Mouse (Mus musculus) neutrophil, adult 5-6 weeks (primary cell): ENCODE measurements around the gene Stip1. TPM values are rescaled to one million over a fixed set of nuclear protein-coding genes. Genes with fewer than 3 reads are reported as not detected.

Experiments
- ATAC-seq: fragments of 151-379, 151-347 bp; 2 replicates; pipeline ENCODE4 v1.8.0; 2017; ENCODE audit warnings: mild to moderate bottlenecking, moderate TSS enrichment; ENCODE audit not compliant: insufficient number of reproducible peaks, poor library complexity, low FRiP score, severe bottlenecking; ENCODE audit errors: extremely low read depth
- total RNA-seq: library from RNA; stranded (forward); fragments of 200-1000 nt; gene quantifications from 2 replicates; pipeline ENCODE4 v1.2.3, GENCODE M21; 2017

Stip1 gene
- total RNA-seq, 1 experiment from 2014 or later: 73.9 TPM

GRCm38 (mm10) chr19:6974211-6975205 lies 65.3 kb downstream of the Stip1 start, which contains the start of gene Ppp1r14b:
Ppp1r14b (plus strand) TSS chr19:6974968.
- ATAC-seq: peak; percentile 60

- ATAC-seq: no peak
These were observed 66.1 kb downstream of the Stip1 start for GRCm38 (mm10) chr19:6973581-6974190.

GRCm38 (mm10) chr19:6972247-6972917 lies 67.4 kb downstream of the Stip1 start:
- ATAC-seq: no peak

GRCm38 (mm10) chr19:6971644-6972043 lies 68.1 kb downstream of the Stip1 start:
- ATAC-seq: no peak

Other genes with a start within 250 kb of the Stip1 start
- 15.8 and 18.4 TPM in 2 replicates for gene Rps6ka4, start 199.3 kb downstream of the Stip1 start, total RNA-seq
- 97.1 and 136 TPM in 2 replicates for gene Ccdc88b, start 181.8 kb downstream of the Stip1 start, total RNA-seq
- 103 and 125 TPM in 2 replicates for gene Trmt112, start 130.3 kb downstream of the Stip1 start, total RNA-seq
- gene Prdx5, start 129.9 kb downstream of the Stip1 start, total RNA-seq: 693 and 750 TPM in 2 replicates
- 37.9 and 40.8 TPM in 2 replicates for gene Esrra, start 118.2 kb downstream of the Stip1 start, total RNA-seq
- gene Catsperz, start 114.6 kb downstream of the Stip1 start, total RNA-seq: not detected in 2 replicates
- not detected in 2 replicates for gene Kcnk4, start 105.5 kb downstream of the Stip1 start, total RNA-seq
- gene Bad, start 98.1 kb downstream of the Stip1 start, total RNA-seq: 30.8 and 35.0 TPM in 2 replicates
- gene Gpr137, start 97.5 kb downstream of the Stip1 start, total RNA-seq: 23.5 and 31.7 TPM in 2 replicates
- 20.1 and 30.6 TPM in 2 replicates for gene Ppp1r14b, start 65.0 kb downstream of the Stip1 start, total RNA-seq
- gene Plcb3, start 63.5 kb downstream of the Stip1 start, total RNA-seq: 12.5 and 13.6 TPM in 2 replicates
- 30.4 and 32.4 TPM in 2 replicates for gene Fkbp2, start 59.5 kb downstream of the Stip1 start, total RNA-seq
- 2.8 and 6.0 TPM in 2 replicates for gene Vegfb, start 52.3 kb downstream of the Stip1 start, total RNA-seq
- 16.4 and 24.4 TPM in 2 replicates for gene Dnajc4, start 47.4 kb downstream of the Stip1 start, total RNA-seq
- gene Nudt22, start 43.9 kb downstream of the Stip1 start, total RNA-seq: 5.0 TPM in 2 replicates
- gene Trpt1, start 43.8 kb downstream of the Stip1 start, total RNA-seq: 1.5 and 1.6 TPM in 2 replicates
- 211 and 225 TPM in 2 replicates for gene Fermt3, start 20.5 kb downstream of the Stip1 start, total RNA-seq
- gene Macrod1, start 16.8 kb upstream of the Stip1 start, total RNA-seq: 1.2 and 3.7 TPM in 2 replicates
- 0.12 TPM in 1 of 2 replicates, not detected in the other for gene Flrt1, start 65.8 kb upstream of the Stip1 start, total RNA-seq
- gene Otub1, start 166.3 kb upstream of the Stip1 start, total RNA-seq: 45.5 and 48.9 TPM in 2 replicates
- 208 and 218 TPM in 2 replicates for gene Cox8a, start 177.6 kb upstream of the Stip1 start, total RNA-seq
- 19.6 and 24.4 TPM in 2 replicates for gene Naa40, start 201.2 kb upstream of the Stip1 start, total RNA-seq
- gene Rcor2, start 227.4 kb upstream of the Stip1 start, total RNA-seq: 2.1 and 2.4 TPM in 2 replicates